ENCODE assay signal across 8 mouse cellular contexts in genomic region chr7:126704121-126704980, GRCm38 (mm10). TPM values are rescaled to one million over a fixed set of nuclear protein-coding genes. Genes with fewer than 3 reads are reported as not detected.
A peak's percentile ranks its signal among the peaks of the same experiment; 100 is the strongest.
DNase-seq lines count a peak whose midpoint lies in the region; ATAC-seq and TF ChIP-seq lines count a peak whose summit lies in the region.

No protein-coding gene starts in this region.

- peak; percentile 25; the same call in 1 of the 2 replicates for ATAC-seq in kidney, postnatal 0 days (replicated peaks; ENCODE audit: low FRiP score, low read depth)
- peak; percentile 72 for ATAC-seq in liver, embryonic 11.5 days (replicated peaks; ENCODE audit: low FRiP score)
- ATAC-seq in monocyte, adult 5-6 weeks (replicated peaks; ENCODE audit: insufficient number of reproducible peaks, low FRiP score, low TSS enrichment, poor library complexity, severe bottlenecking), result peak; percentile 52

- 4% methylated on average over 39 of the region's 39 CpGs for WGBS in kidney, adult 2 months
- 2% methylated on average over 39 of the region's 39 CpGs for WGBS in kidney, postnatal 0 days
- WGBS in liver, embryonic 11.5 days, result 3% methylated on average over 39 of the region's 39 CpGs

- TF ChIP-seq CTCF in kidney, adult 2 months (conservative IDR thresholded peaks at IDR 0.05; ENCODE audit: insufficient read depth, insufficient read length, low read depth, low read length), result no peak
- TF ChIP-seq CTCF in kidney, postnatal 0 days (IDR thresholded peaks at IDR 0.05; ENCODE audit: low read depth), result 0 out of 2 replicates have a peak, but pooled peaks have one; percentile 15

- H3K9me3 ChIP-seq in kidney, postnatal 0 days (replicated peaks; ENCODE audit: low read length), result no peaks in the 10 kb centered on the region
- no peaks in the 10 kb centered on the region for H3K9me3 ChIP-seq in liver, embryonic 11.5 days (ENCODE audit: control insufficient read depth, low read length)

- peak; percentile 51 for DNase-seq in kidney, adult 2 months
- no peak for DNase-seq in kidney, adult 11 months
- peak; percentile 73 for DNase-seq in embryo, embryonic 9.5 days (ENCODE audit: extremely low spot score)
- DNase-seq in heart, adult 8-10 months (ENCODE audit: low spot score), result peak; percentile 56
- peak; percentile 72 for DNase-seq in kidney, postnatal 0 days (ENCODE audit: low spot score)
- DNase-seq in liver, embryonic 11.5 days (ENCODE audit: low spot score), result peak; percentile 80
- DNase-seq in spleen, postnatal 4 days (ENCODE audit: low spot score in 2 of 2), result peak; percentile 84 to 92

- H3K4me1 ChIP-seq in kidney, adult 2 months (ENCODE audit: control insufficient read depth, insufficient read depth, low read length), result no peaks in the 10 kb centered on the region
- peaks cover 9% of the 10 kb centered on the region for H3K4me1 ChIP-seq in kidney, postnatal 0 days (replicated peaks; ENCODE audit: insufficient read depth, low read length)
- peaks cover 15% of the 10 kb centered on the region for H3K4me1 ChIP-seq in liver, embryonic 11.5 days (replicated peaks; ENCODE audit: control insufficient read depth, insufficient read depth, low read length)

- 0 out of 2 replicates have a peak, but pooled peaks cover 2% of the 10 kb centered on the region for H3K27me3 ChIP-seq in kidney, adult 2 months (replicated peaks; ENCODE audit: control insufficient read depth, insufficient read depth, low read length)
- no peaks in the 10 kb centered on the region; the same call in 1 of the 2 replicates for H3K27me3 ChIP-seq in kidney, postnatal 0 days (ENCODE audit: insufficient read depth, low read length)
- H3K27me3 ChIP-seq in liver, embryonic 11.5 days (replicated peaks; ENCODE audit: control insufficient read depth, insufficient read depth, low read length), result peaks cover 6% of the 10 kb centered on the region; the same call in 1 of the 2 replicates

- no peak for TF ChIP-seq POLR2A in kidney, adult 2 months (IDR thresholded peaks at IDR 0.05; ENCODE audit: low read depth, low read length)

- peak overlapping the region; percentile 67 for H3K4me2 ChIP-seq in kidney, postnatal 0 days (ENCODE audit: low read length)
- H3K4me2 ChIP-seq in liver, embryonic 11.5 days, result peak overlapping the region; percentile 75

- H3K36me3 ChIP-seq in kidney, adult 2 months (ENCODE audit: control insufficient read depth, insufficient read depth, low read length), result no peaks in the 10 kb centered on the region
- H3K36me3 ChIP-seq in kidney, postnatal 0 days (ENCODE audit: insufficient read depth, low read length), result no peaks in the 10 kb centered on the region
- peaks cover 5% of the 10 kb centered on the region for H3K36me3 ChIP-seq in liver, embryonic 11.5 days (ENCODE audit: control insufficient read depth, insufficient read depth, low read length)

- H3K27ac ChIP-seq in kidney, adult 2 months (ENCODE audit: insufficient read depth, low read depth, low read length), result no peak overlapping the region
- H3K27ac ChIP-seq in kidney, postnatal 0 days, result no peak overlapping the region
- peak overlapping the region; percentile 47; the same call in 1 of the 2 replicates for H3K27ac ChIP-seq in liver, embryonic 11.5 days (ENCODE audit: low read depth, low read length)

- H3K9ac ChIP-seq in kidney, postnatal 0 days (ENCODE audit: low read depth, low read length), result peak overlapping the region; percentile 32; the same call in 1 of the 2 replicates
- peak overlapping the region; percentile 32 for H3K9ac ChIP-seq in liver, embryonic 11.5 days (ENCODE audit: low read depth, low read length)

- peak overlapping the region; percentile 25 for H3K4me3 ChIP-seq in kidney, adult 2 months (ENCODE audit: insufficient read depth, low read depth, low read length)
- peak overlapping the region; percentile 35 for H3K4me3 ChIP-seq in kidney, postnatal 0 days (replicated peaks; ENCODE audit: low read depth, low read length)
- H3K4me3 ChIP-seq in liver, embryonic 11.5 days (ENCODE audit: low read depth, low read length), result peak overlapping the region; percentile 50

RNA-seq across cellular contexts. Expression of gene Coro1a, which starts 3.2 kb away (rescaled TPM):
- 22.7 and 71.6 TPM in 2 replicates for polyA plus RNA-seq in kidney, adult 2 months (2012; rRNA removed)
- total RNA-seq in heart, adult 8-10 months (2022), result 10 to 100 TPM in 1 of 4 experiments, 1 to 10 TPM in 3; 4.9 to 10.0 (median 6.2) TPM
- polyA plus RNA-seq in kidney, postnatal 0 days (2015; fragmentation: Nextera tagmentation; extraction: Ambion mirVana), result 13.1 and 14.6 TPM in 2 replicates
- 94.0 and 94.9 TPM in 2 replicates for polyA plus RNA-seq in liver, embryonic 11.5 days (2014; fragmentation: Nextera tagmentation; extraction: Ambion mirVana)
- total RNA-seq in monocyte, adult 5-6 weeks (2017), result 1,450 to 2,051 TPM (median 1,984 TPM) in 3 replicates

RNA-seq across cellular contexts. Expression of gene Slx1b, which starts 8.8 kb away (rescaled TPM):
- polyA plus RNA-seq in kidney, adult 2 months (2012; rRNA removed), result 13.1 and 17.2 TPM in 2 replicates
- total RNA-seq in heart, adult 8-10 months (2022), result 1 to 10 TPM; 3.2 to 6.2 (median 5.4) TPM
- polyA plus RNA-seq in kidney, postnatal 0 days (2015; fragmentation: Nextera tagmentation; extraction: Ambion mirVana), result 7.1 and 9.0 TPM in 2 replicates
- 6.6 and 7.7 TPM in 2 replicates for polyA plus RNA-seq in liver, embryonic 11.5 days (2014; fragmentation: Nextera tagmentation; extraction: Ambion mirVana)
- 3.0 to 6.2 TPM (median 6.1 TPM) in 3 replicates for total RNA-seq in monocyte, adult 5-6 weeks (2017)

RNA-seq across cellular contexts. Expression of gene Bola2, which starts 9.2 kb away (rescaled TPM):
- 63.9 and 67.2 TPM in 2 replicates for polyA plus RNA-seq in kidney, adult 2 months (2012; rRNA removed)
- 10 to 100 TPM; 52.4 to 70.4 (median 56.4) TPM for total RNA-seq in heart, adult 8-10 months (2022)
- 140 and 145 TPM in 2 replicates for polyA plus RNA-seq in kidney, postnatal 0 days (2015; fragmentation: Nextera tagmentation; extraction: Ambion mirVana)
- 210 and 217 TPM in 2 replicates for polyA plus RNA-seq in liver, embryonic 11.5 days (2014; fragmentation: Nextera tagmentation; extraction: Ambion mirVana)
- 68.4 to 80.5 TPM (median 78.3 TPM) in 3 replicates for total RNA-seq in monocyte, adult 5-6 weeks (2017)

RNA-seq across cellular contexts. Expression of gene Sult1a1, which starts 28.1 kb away (rescaled TPM):
- 29.0 and 30.1 TPM in 2 replicates for polyA plus RNA-seq in kidney, adult 2 months (2012; rRNA removed)
- total RNA-seq in heart, adult 8-10 months (2022), result 10 to 100 TPM; 18.6 to 38.7 (median 31.5) TPM
- 13.4 and 17.3 TPM in 2 replicates for polyA plus RNA-seq in kidney, postnatal 0 days (2015; fragmentation: Nextera tagmentation; extraction: Ambion mirVana)
- polyA plus RNA-seq in liver, embryonic 11.5 days (2014; fragmentation: Nextera tagmentation; extraction: Ambion mirVana), result 0.14 and 0.44 TPM in 2 replicates
- 1.2 to 4.9 TPM in 2 of 3 replicates, not detected in the other for total RNA-seq in monocyte, adult 5-6 weeks (2017)

RNA-seq across cellular contexts. Expression of gene Mapk3, which starts 55.0 kb away (rescaled TPM):
- 210 and 216 TPM in 2 replicates for polyA plus RNA-seq in kidney, adult 2 months (2012; rRNA removed)
- total RNA-seq in heart, adult 8-10 months (2022), result 10 to 100 TPM; 46.5 to 52.3 (median 50.4) TPM
- 63.0 and 66.1 TPM in 2 replicates for polyA plus RNA-seq in kidney, postnatal 0 days (2015; fragmentation: Nextera tagmentation; extraction: Ambion mirVana)
- polyA plus RNA-seq in liver, embryonic 11.5 days (2014; fragmentation: Nextera tagmentation; extraction: Ambion mirVana), result 34.0 and 39.3 TPM in 2 replicates
- total RNA-seq in monocyte, adult 5-6 weeks (2017), result 40.9 to 55.3 TPM (median 48.6 TPM) in 3 replicates
